Mouse (Mus musculus): ENCODE measurements around the gene Plaur. TPM values are rescaled to one million over a fixed set of nuclear protein-coding genes. Genes with fewer than 3 reads are reported as not detected.

The Plaur gene
- 1.7 and 2.1 TPM in 2 replicates for polyA plus RNA-seq (2012; rRNA removed)

DNA sequence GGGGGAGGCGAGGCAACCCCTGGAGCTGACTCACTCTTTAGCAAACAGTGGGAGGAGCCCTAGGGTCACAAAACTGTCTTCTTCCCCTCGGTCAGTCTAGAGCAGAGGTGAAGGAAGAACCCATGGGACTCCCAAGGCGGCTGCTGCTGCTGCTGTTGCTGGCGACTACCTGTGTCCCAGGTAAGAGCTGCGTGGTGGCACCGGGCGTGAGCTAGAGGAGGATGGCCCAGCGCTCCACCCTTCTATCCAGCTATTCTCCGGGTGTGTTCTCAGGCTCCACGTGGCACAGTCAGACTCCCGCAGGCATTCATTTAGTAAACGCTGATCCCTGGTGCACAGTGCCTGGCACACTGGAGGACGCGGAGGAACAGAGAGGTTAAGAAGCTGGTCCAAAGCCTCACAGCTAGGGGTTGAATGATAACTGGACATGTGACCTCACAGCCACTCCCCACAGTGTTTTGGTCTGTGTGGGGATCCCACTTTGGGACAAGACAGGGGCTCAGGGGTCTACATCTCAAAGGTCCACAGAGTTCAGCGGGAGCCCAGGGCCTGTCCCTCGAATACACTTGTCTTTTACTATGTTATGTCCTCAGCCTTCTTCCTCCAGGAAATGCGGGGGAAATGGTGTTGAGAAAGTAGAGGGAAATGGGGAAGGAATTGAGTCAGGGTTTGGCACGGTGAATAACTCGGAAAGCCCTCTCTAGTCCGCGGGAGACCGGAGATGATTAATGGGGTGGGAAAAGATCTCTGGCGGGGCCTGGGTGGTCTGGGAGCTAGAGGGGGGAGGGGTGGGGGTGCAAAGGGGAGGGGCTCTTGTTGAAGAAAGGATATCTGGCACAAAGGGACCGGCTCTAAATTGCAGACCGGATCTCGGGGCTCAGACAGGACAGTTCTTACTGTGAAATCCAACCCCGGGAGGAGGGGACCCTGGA is at the start of gene Plaur:
Gene Plaur (plus strand): TSS at position 97 of the 932 bp plus-strand sequence.

DNA sequence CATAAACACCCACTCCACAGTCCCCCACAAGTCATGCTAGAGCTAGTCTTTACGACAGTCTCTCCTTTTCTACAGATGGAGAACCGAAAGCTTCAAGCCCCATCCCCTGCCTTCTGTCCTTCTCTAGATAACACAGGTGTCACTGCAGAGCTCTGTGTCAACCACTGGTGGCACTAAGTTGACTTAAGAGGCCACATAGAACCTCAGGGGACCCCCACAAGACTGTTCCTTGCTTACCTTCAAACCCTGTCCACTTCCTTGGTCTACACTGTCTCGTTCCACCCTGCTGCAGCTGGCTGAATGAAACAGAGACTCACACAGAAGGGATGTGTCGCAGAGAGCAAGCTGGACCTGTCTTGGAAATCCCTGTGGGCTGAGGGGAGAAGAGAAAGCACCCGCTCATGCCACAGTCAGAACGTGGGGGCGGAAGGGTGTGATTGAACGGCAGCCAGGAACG is 10.4 kb upstream of the Plaur start, which contains the start of gene Irgc1:
Gene Irgc1 (minus strand): TSS at position 443 of the 457 bp plus-strand sequence.

DNA sequence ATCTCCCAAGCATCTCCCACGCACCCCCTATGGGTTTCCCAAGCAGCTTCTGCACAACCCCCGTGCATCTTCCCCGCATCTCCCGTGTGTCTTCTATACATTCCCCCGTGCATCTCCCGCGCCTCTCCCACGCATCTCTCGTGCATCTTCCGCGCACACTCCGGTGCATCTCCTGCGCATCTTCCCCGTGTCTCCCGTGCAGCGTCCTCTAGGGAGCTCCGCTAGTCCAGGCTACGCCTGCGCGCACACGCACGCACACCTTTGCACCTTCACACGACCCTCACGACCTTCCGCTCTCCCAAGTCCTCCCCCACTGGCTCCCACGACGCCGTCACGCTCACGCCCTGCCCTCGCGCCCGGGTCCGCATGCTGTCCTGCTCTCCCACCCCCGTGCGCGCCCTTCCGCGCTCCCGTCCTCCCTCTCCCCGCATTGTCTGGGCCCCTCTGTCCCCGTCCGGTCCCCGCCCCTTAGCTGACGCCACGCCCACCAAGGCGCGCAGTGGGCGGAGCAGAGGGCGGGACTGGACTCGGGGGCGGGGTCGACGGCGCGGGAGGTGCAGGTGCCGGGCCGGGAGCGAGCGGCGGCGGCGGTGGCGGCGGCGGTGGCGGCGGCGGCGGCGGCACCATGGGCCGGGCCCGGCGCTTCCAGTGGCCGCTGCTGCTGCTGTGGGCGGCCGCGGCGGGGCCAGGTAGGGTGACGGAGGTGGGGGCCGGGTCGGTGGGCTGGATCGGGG is 19.4 kb downstream of the Plaur start, which contains the start of gene Cadm4:
Gene Cadm4 (plus strand): TSS at position 550 of the 734 bp plus-strand sequence.

DNA sequence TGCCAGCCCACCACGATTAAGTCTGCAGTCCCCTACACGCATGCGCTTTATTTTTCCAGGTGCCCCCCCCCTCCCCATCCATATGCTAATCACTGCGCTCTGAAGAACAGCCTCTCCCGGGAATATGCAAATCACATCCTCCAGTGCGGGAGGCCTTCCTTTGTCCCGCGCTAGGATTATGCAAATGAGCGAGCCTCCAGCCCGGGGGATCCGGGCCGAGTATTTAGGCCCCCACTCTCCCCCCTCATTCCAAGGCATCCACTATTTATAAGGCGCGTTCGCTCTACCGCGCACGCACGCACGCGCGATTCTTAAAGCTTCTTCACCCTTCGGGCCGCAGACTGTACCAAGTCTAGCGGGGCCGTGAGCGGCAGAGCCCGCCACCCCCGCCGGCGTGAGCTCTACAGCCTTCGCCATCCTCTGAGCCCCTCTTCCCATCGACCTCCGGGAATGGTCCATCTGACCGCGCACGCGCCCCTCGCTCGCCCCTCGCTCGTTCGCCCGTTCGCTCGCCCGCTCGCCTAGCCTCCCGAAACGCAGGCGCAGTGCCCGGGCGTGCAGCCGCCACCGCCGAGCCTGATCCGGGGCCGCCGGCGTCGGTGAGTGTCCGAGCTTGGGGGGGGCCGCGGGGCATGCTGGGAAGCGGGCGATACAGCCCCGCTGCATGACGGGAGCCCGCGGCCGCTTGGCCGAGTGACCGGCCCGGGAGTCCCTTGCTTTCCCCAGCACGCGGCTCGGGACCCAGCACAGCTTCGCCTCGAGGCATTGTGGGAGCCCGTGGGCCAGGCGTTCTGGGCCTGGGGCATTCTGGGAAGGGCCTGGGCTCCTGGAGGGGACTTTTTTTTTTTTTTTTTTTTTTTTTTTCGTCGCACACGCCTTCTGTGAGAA is 44.8 kb downstream of the Plaur start, which contains the start of gene Zfp428:
Gene Zfp428 (plus strand): TSS at position 169 of the 888 bp plus-strand sequence.

DNA sequence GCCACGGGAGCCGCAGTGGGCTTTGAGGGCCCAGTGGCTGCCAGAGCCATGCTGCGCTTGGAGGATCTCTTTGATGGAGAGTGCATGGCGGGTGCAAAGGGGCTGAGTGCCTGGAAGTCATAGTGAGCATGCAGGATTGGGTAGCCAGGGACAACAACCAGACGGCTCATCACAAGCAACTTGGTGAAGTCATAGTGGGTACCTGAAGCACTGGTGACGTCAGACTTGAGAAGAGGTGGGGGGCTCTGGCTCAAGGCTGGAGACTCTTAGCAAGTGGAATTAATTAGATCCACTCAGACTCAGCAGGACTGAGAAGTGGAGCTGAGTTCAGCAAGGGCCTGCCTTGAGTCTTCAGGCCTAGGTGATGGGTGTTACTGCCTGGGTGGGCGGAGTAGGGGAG is 50.1 kb downstream of the Plaur start, which contains the start of gene AC161166.1:
Gene AC161166.1 (minus strand): TSS at position 101 of the 400 bp plus-strand sequence.

Other genes with a start within 250 kb of the Plaur start
- 0.79 and 0.90 TPM in 2 replicates for gene Zfp109, start 224.9 kb upstream of the Plaur start, polyA plus RNA-seq (2012; rRNA removed)
- 0.21 and 0.28 TPM in 2 replicates for gene Zfp108, start 207.7 kb upstream of the Plaur start, polyA plus RNA-seq (2012; rRNA removed)
- gene Zfp93, start 192.1 kb upstream of the Plaur start, polyA plus RNA-seq (2012; rRNA removed), result 0.62 and 0.68 TPM in 2 replicates
- gene Zfp61, start 161.3 kb upstream of the Plaur start, polyA plus RNA-seq (2012; rRNA removed), result 2.7 and 3.1 TPM in 2 replicates
- 1.7 and 1.9 TPM in 2 replicates for gene Zfp94, start 145.8 kb upstream of the Plaur start, polyA plus RNA-seq (2012; rRNA removed)
- not detected in 2 replicates for gene Tescl, start 128.5 kb upstream of the Plaur start, polyA plus RNA-seq (2012; rRNA removed)
- not detected in 2 replicates for gene Lypd5, start 113.3 kb upstream of the Plaur start, polyA plus RNA-seq (2012; rRNA removed)
- gene Kcnn4, start 92.2 kb upstream of the Plaur start, polyA plus RNA-seq (2012; rRNA removed), result 96.6 and 108 TPM in 2 replicates
- 18.1 and 19.0 TPM in 2 replicates for gene Smg9, start 62.9 kb upstream of the Plaur start, polyA plus RNA-seq (2012; rRNA removed)
- gene Irgc1, start 10.2 kb upstream of the Plaur start, polyA plus RNA-seq (2012; rRNA removed), result 0.01 TPM in 1 of 2 replicates, not detected in the other
- 0.27 and 0.43 TPM in 2 replicates for gene Cadm4, start 19.5 kb downstream of the Plaur start, polyA plus RNA-seq (2012; rRNA removed)
- 3.0 and 3.6 TPM in 2 replicates for gene Zfp428, start 44.5 kb downstream of the Plaur start, polyA plus RNA-seq (2012; rRNA removed)
- gene AC161166.1, start 50.0 kb downstream of the Plaur start, polyA plus RNA-seq (2012; rRNA removed), result not detected in 2 replicates
- 1.7 and 1.9 TPM in 2 replicates for gene Irgq, start 68.2 kb downstream of the Plaur start, polyA plus RNA-seq (2012; rRNA removed)
- 0.03 TPM in 1 of 2 replicates, not detected in the other for gene Pinlyp, start 83.6 kb downstream of the Plaur start, polyA plus RNA-seq (2012; rRNA removed)
- 27.1 and 28.3 TPM in 2 replicates for gene Xrcc1, start 83.8 kb downstream of the Plaur start, polyA plus RNA-seq (2012; rRNA removed)
- gene Ethe1, start 125.1 kb downstream of the Plaur start, polyA plus RNA-seq (2012; rRNA removed), result 11.6 and 14.7 TPM in 2 replicates
- 0.08 and 0.12 TPM in 2 replicates for gene Zfp575, start 125.2 kb downstream of the Plaur start, polyA plus RNA-seq (2012; rRNA removed)
- gene Phldb3, start 148.3 kb downstream of the Plaur start, polyA plus RNA-seq (2012; rRNA removed), result 0.61 and 0.70 TPM in 2 replicates
- 0.16 TPM in 1 of 2 replicates, not detected in the other for gene Lypd3, start 174.1 kb downstream of the Plaur start, polyA plus RNA-seq (2012; rRNA removed)
- gene Tex101, start 214.2 kb downstream of the Plaur start, polyA plus RNA-seq (2012; rRNA removed), result not detected in 2 replicates
- gene BC049730, start 246.8 kb downstream of the Plaur start, polyA plus RNA-seq (2012; rRNA removed), result not detected in 2 replicates